Mouse (Mus musculus) G1E-ER4 (cell line): Measurements from ENCODE around the gene G530012D18Rik. TPM values are rescaled to one million over a fixed set of nuclear protein-coding genes. Genes with fewer than 3 reads are reported as not detected.
"Not testable (repeated sequence)": the region's sequence is repeated elsewhere in the genome, so short reads cannot be mapped to it uniquely, and the experiment has no call there.

ENCODE experiments used
- GATA1 ChIP-seq: IDR thresholded peaks from one replicate; pipeline ENCODE4 v1.8.0; 2012; ENCODE audit warnings: low read length, inconsistent platforms
- polyA plus RNA-seq: library from polyadenylated mRNA; stranded (reverse); fragments of >175 nt; gene quantifications from 2 replicates; pipeline ENCODE4 v1.2.3, GENCODE M21; 2012

The G530012D18Rik gene
- not detected in 2 replicates for polyA plus RNA-seq

- not testable (repeated sequence) for TF ChIP-seq GATA1
Observed at GRCm38 (mm10) chr1:85575376-85575775, at the start of gene G530012D18Rik. G530012D18Rik (plus strand) TSS chr1:85575676.

- TF ChIP-seq GATA1: not testable (repeated sequence)
Observed at GRCm38 (mm10) chr1:85598271-85599012, 23.0 kb downstream of the G530012D18Rik start, which contains the start of gene Sp110. Sp110 (minus strand) TSS chr1:85598817.

- TF ChIP-seq GATA1: not testable (repeated sequence)
Observed at GRCm38 (mm10) chr1:85600078-85600477, 24.6 kb downstream of the G530012D18Rik start, which contains the start of gene Sp140. Sp140 (plus strand) TSS chr1:85600378.

Other genes with a start within 250 kb of the G530012D18Rik start
- not detected in 2 replicates for gene Sp110, start 23.1 kb downstream of the G530012D18Rik start, polyA plus RNA-seq
- not detected in 2 replicates for gene Sp140, start 24.7 kb downstream of the G530012D18Rik start, polyA plus RNA-seq
- not detected in 2 replicates for gene Sp100, start 74.3 kb downstream of the G530012D18Rik start, polyA plus RNA-seq
- 0.08 TPM in 1 of 2 replicates, not detected in the other for gene A630001G21Rik, start 203.0 kb downstream of the G530012D18Rik start, polyA plus RNA-seq
- gene Cab39, start 217.8 kb downstream of the G530012D18Rik start, polyA plus RNA-seq: 34.8 and 51.3 TPM in 2 replicates